Mouse (Mus musculus) embryonic facial prominence, embryonic 15.5 days (tissue): ENCODE measurements around the gene Ttc5. TPM values are rescaled to one million over a fixed set of nuclear protein-coding genes. Genes with fewer than 3 reads are reported as not detected.
"Not testable (repeated sequence)": the region's sequence is repeated elsewhere in the genome, so short reads cannot be mapped to it uniquely, and the experiment has no call there.

Experiments used
- ATAC-seq: fragments of 200-750 bp; cut with Nextera tagmentation; 2 replicates; pipeline ENCODE4 v1.8.0; 2017; ENCODE audit warnings: low read depth, moderate TSS enrichment; ENCODE audit not compliant: insufficient number of reproducible peaks, low FRiP score, low TSS enrichment
- H3K27ac ChIP-seq: fragments of 300-500 bp; sonication (generic); replicated peaks from 2 replicates; pipeline ENCODE4 v1.5.1; 2015; ENCODE audit warnings: mild to moderate bottlenecking, inconsistent platforms
- H3K27me3 ChIP-seq: fragments of 300-500 bp; sonication (generic); 2 replicates; pipeline ENCODE4 v1.6.1; 2015; ENCODE audit warnings: inconsistent platforms
- H3K36me3 ChIP-seq: fragments of 300-500 bp; sonication (generic); 2 replicates; pipeline ENCODE4 v1.6.1; 2015; ENCODE audit warnings: mild to moderate bottlenecking, inconsistent platforms
- H3K4me1 ChIP-seq: fragments of 300-500 bp; sonication (generic); 2 replicates; pipeline ENCODE4 v1.6.1; 2015; ENCODE audit warnings: inconsistent platforms
- H3K4me2 ChIP-seq: fragments of 300-500 bp; sonication (generic); replicated peaks from 2 replicates; pipeline ENCODE4 v1.6.1; 2015; ENCODE audit warnings: mild to moderate bottlenecking, inconsistent platforms
- H3K4me3 ChIP-seq: fragments of 300-500 bp; sonication (generic); replicated peaks from 2 replicates; pipeline ENCODE4 v1.5.1; 2015; ENCODE audit warnings: mild to moderate bottlenecking, inconsistent platforms
- H3K9ac ChIP-seq: fragments of 300-500 bp; sonication (generic); 2 replicates; pipeline ENCODE4 v1.6.1; 2015; ENCODE audit warnings: inconsistent platforms
- H3K9me3 ChIP-seq: fragments of 300-500 bp; sonication (generic); replicated peaks from 2 replicates; pipeline ENCODE4 v1.6.1; 2016; ENCODE audit warnings: inconsistent platforms
- WGBS: fragments of 180-500 bp; shearing (Covaris S2); methylation state at CpG from one replicate; pipeline ENCODE4 v1.1.7; 2015; 5-methylcytosine and 5-hydroxymethylcytosine counted together
- polyA plus RNA-seq: library from polyadenylated mRNA; unstranded; fragments of >200 nt; fragmentation: Nextera tagmentation; extraction: Ambion mirVana; gene quantifications from 2 replicates; pipeline ENCODE4 v1.2.1, GENCODE M21; 2015

The Ttc5 gene
- polyA plus RNA-seq = 71.5 and 80.0 TPM in 2 replicates

- Histone ChIP-seq H3K4me3 (peak within 1 kb of the TSS; percentile 87), H3K36me3 (peaks cover 16% of the 10 kb centered on the region), H3K4me2 (peak within 1 kb of the TSS; percentile 52), H3K9ac (peak within 1 kb of the TSS; percentile 69), H3K9me3 (no peaks in the 10 kb centered on the region), H3K4me1 (peaks cover 6% of the 10 kb centered on the region), H3K27me3 (no peaks in the 10 kb centered on the region), H3K27ac (peak within 1 kb of the TSS; percentile 71)
- 0% methylated on average over 21 of the region's 21 CpGs for WGBS
- ATAC-seq = peak; percentile 82
Observed at GRCm38 (mm10) chr14:50785251-50785637, at the start of gene Ttc5. Gene Ttc5 (minus strand): TSS chr14:50785519.

- Histone ChIP-seq H3K4me2 (no peak overlapping the region), H3K27ac (no peak overlapping the region)
- 50% methylated on average over 2 of the region's 2 CpGs for WGBS
Observed at GRCm38 (mm10) chr14:50834435-50834834, 49.1 kb upstream of the Ttc5 start.

GRCm38 (mm10) chr14:50833964-50834363, 48.6 kb upstream of the Ttc5 start:
- Histone ChIP-seq H3K4me2 (no peak overlapping the region), H3K4me3 (no peak overlapping the region), H3K27me3 (no peaks in the 10 kb centered on the region), H3K9ac (no peak overlapping the region), H3K4me1 (no peaks in the 10 kb centered on the region), H3K9me3 (no peaks in the 10 kb centered on the region), H3K36me3 (peaks cover 4% of the 10 kb centered on the region), H3K27ac (no peak overlapping the region)
- no peak for ATAC-seq
- 76% methylated on average over 10 of the region's 10 CpGs for WGBS

More at GRCm38 (mm10) chr14:50834435-50834834, 49.1 kb upstream of the Ttc5 start:
- no peaks in the 10 kb centered on the region for H3K4me1 ChIP-seq
- peaks cover 4% of the 10 kb centered on the region for H3K36me3 ChIP-seq
- H3K27me3 ChIP-seq = no peaks in the 10 kb centered on the region
- ATAC-seq = no peak
- no peak overlapping the region for H3K9ac ChIP-seq
- no peak overlapping the region for H3K4me3 ChIP-seq
- H3K9me3 ChIP-seq = no peaks in the 10 kb centered on the region

GRCm38 (mm10) chr14:50829878-50830277, 44.6 kb upstream of the Ttc5 start:
- 77% methylated on average over 3 of the region's 3 CpGs for WGBS

GRCm38 (mm10) chr14:50826579-50826978, 41.3 kb upstream of the Ttc5 start:
- 86% methylated on average over 4 of the region's 4 CpGs for WGBS
- Histone ChIP-seq H3K4me1 (no peaks in the 10 kb centered on the region), H3K27me3 (no peaks in the 10 kb centered on the region), H3K9me3 (no peaks in the 10 kb centered on the region), H3K9ac (no peak overlapping the region), H3K4me2 (no peak overlapping the region), H3K27ac (no peak overlapping the region), H3K4me3 (no peak overlapping the region), H3K36me3 (peaks cover 31% of the 10 kb centered on the region)
- no peak for ATAC-seq

More at GRCm38 (mm10) chr14:50829878-50830277, 44.6 kb upstream of the Ttc5 start:
- no peaks in the 10 kb centered on the region for H3K9me3 ChIP-seq
- H3K27me3 ChIP-seq = no peaks in the 10 kb centered on the region
- H3K4me3 ChIP-seq = no peak overlapping the region
- no peaks in the 10 kb centered on the region for H3K4me1 ChIP-seq
- H3K36me3 ChIP-seq = peaks cover 1% of the 10 kb centered on the region; the same call in 1 of the 2 replicates
- H3K9ac ChIP-seq = no peak overlapping the region
- no peak overlapping the region for H3K27ac ChIP-seq
- ATAC-seq = no peak
- no peak overlapping the region for H3K4me2 ChIP-seq

- Histone ChIP-seq H3K9ac (no peak overlapping the region), H3K27me3 (no peaks in the 10 kb centered on the region), H3K36me3 (peaks cover 54% of the 10 kb centered on the region), H3K9me3 (no peaks in the 10 kb centered on the region), H3K4me3 (no peak overlapping the region), H3K4me1 (no peaks in the 10 kb centered on the region), H3K4me2 (no peak overlapping the region), H3K27ac (no peak overlapping the region)
- no peak for ATAC-seq
- WGBS = 87% methylated on average over 9 of the region's 9 CpGs
Observed at GRCm38 (mm10) chr14:50824219-50824618, 38.9 kb upstream of the Ttc5 start.

- no peak for ATAC-seq
- 75% methylated on average over 2 of the region's 2 CpGs for WGBS
- H3K36me3 ChIP-seq = peaks cover 59% of the 10 kb centered on the region
Observed at GRCm38 (mm10) chr14:50823240-50823639, 37.9 kb upstream of the Ttc5 start.

GRCm38 (mm10) chr14:50813060-50813459, 27.7 kb upstream of the Ttc5 start:
- no peak overlapping the region for H3K4me2 ChIP-seq
- H3K36me3 ChIP-seq = peaks cover 49% of the 10 kb centered on the region
- no peak overlapping the region for H3K4me3 ChIP-seq
- no peaks in the 10 kb centered on the region for H3K27me3 ChIP-seq
- 85% methylated on average over 2 of the region's 2 CpGs for WGBS
- H3K9me3 ChIP-seq = no peaks in the 10 kb centered on the region
- no peak for ATAC-seq
- no peak overlapping the region for H3K9ac ChIP-seq
- H3K4me1 ChIP-seq = 0 out of 2 replicates have a peak, but pooled peaks cover 4% of the 10 kb centered on the region
- H3K27ac ChIP-seq = no peak overlapping the region

More at GRCm38 (mm10) chr14:50823240-50823639, 37.9 kb upstream of the Ttc5 start:
- Histone ChIP-seq H3K4me2 (no peak overlapping the region), H3K27ac (no peak overlapping the region), H3K9me3 (no peaks in the 10 kb centered on the region), H3K27me3 (no peaks in the 10 kb centered on the region), H3K9ac (no peak overlapping the region), H3K4me1 (no peaks in the 10 kb centered on the region), H3K4me3 (no peak overlapping the region)

GRCm38 (mm10) chr14:50807487-50808072, 22.3 kb upstream of the Ttc5 start, which contains the start of the genes Ccnb1ip1 and Parp2:
Gene Ccnb1ip1 (minus strand): TSS chr14:50807732.
Gene Parp2 (plus strand): TSS chr14:50807841.
- Histone ChIP-seq H3K9ac (peak within 1 kb of the TSS; percentile 55), H3K36me3 (peaks cover 16% of the 10 kb centered on the region), H3K4me2 (peak within 1 kb of the TSS; percentile 52), H3K4me3 (peak within 1 kb of the TSS; percentile 61), H3K9me3 (no peaks in the 10 kb centered on the region), H3K27me3 (no peaks in the 10 kb centered on the region), H3K27ac (peak within 1 kb of the TSS; percentile 91), H3K4me1 (0 out of 2 replicates have a peak, but pooled peaks cover 6% of the 10 kb centered on the region)
- peak; percentile 99 for ATAC-seq
- WGBS = under 1% methylated on average over 42 of the region's 42 CpGs

GRCm38 (mm10) chr14:50806469-50806868, 21.1 kb upstream of the Ttc5 start:
- Histone ChIP-seq H3K4me3 (peak overlapping the region; percentile 61), H3K36me3 (peaks cover 11% of the 10 kb centered on the region), H3K27ac (0 out of 2 replicates have a peak overlapping the region, but pooled peaks have one; percentile 29), H3K4me2 (peak overlapping the region; percentile 52)
- not testable (repeated sequence) for H3K27me3 ChIP-seq, H3K4me1 ChIP-seq, H3K9ac ChIP-seq, H3K9me3 ChIP-seq, ATAC-seq
- WGBS = 83% methylated on average over 5 of the region's 5 CpGs

GRCm38 (mm10) chr14:50804683-50805082, 19.4 kb upstream of the Ttc5 start:
- 64% methylated on average over 13 of the region's 13 CpGs for WGBS
- no peak overlapping the region for H3K27ac ChIP-seq
- no peak overlapping the region for H3K9ac ChIP-seq
- H3K4me2 ChIP-seq = no peak overlapping the region
- no peak overlapping the region for H3K4me3 ChIP-seq
- no peaks in the 10 kb centered on the region for H3K9me3 ChIP-seq
- no peak for ATAC-seq
- no peaks in the 10 kb centered on the region for H3K27me3 ChIP-seq
- H3K4me1 ChIP-seq = 0 out of 2 replicates have a peak, but pooled peaks cover 6% of the 10 kb centered on the region
- H3K36me3 ChIP-seq = no peaks in the 10 kb centered on the region
